Mouse (Mus musculus): Measurements from ENCODE around the gene Rab10. TPM values are rescaled to one million over a fixed set of nuclear protein-coding genes. Genes with fewer than 3 reads are reported as not detected.

The Rab10 gene
- polyA plus RNA-seq, 1 experiment = 93.9 TPM

DNA sequence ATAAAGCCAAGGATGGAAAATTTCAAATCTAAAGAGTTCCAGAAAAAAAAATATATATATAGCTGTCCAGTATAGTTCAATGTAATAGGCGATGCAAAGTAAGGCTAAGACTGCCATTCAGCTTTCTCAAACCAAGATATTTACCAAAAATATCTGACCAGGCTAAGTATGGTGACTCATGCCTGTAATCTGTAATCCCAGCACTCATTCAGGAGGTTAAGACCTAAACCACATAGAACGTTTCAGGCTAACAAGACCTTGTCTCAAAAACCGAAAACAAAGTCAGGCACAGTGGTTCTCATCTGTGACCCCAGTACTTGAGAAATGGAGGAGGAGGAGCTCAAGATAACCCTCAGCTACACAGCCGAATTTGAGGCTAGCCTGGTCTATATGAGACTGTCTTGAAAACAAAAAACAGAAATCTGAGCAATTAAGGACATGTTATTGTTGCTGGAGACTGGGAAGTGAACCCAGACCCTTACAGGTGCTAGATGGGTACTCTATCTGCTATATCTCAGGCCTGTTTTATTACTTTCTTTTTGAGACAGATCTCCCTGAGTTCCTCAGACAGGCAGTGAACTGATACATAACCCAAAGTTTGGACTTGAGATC is 25.8 kb downstream of the Rab10 start:
- no peaks in the 10 kb centered on the region for H3K27me3 ChIP-seq (ENCODE audit: control insufficient read depth, insufficient read depth, low read length, poor library complexity, severe bottlenecking)
- peaks cover 1% of the 10 kb centered on the region for H3K4me1 ChIP-seq (ENCODE audit: control insufficient read depth, insufficient read depth, low read length)
- no peaks in the 10 kb centered on the region for H3K36me3 ChIP-seq (ENCODE audit: control insufficient read depth, insufficient read depth, low read length, poor library complexity, severe bottlenecking)
- no peak overlapping the region for H3K27ac ChIP-seq (ENCODE audit: insufficient read depth, low read length)
- H3K4me3 ChIP-seq (ENCODE audit: low read depth, low read length) = no peak overlapping the region
- no peak overlapping the region for H3K9ac ChIP-seq (ENCODE audit: low read depth, poor library complexity, severe bottlenecking)
- TF ChIP-seq CTCF (IDR thresholded peaks at IDR 0.05; ENCODE audit: low read depth, low read length) (no peak), POLR2A (IDR thresholded peaks at IDR 0.05; ENCODE audit: insufficient read depth, low read length) (no peak), EP300 (IDR thresholded peaks at IDR 0.05; ENCODE audit: insufficient read depth, low read depth, low read length) (no peak)
- H3K9me3 ChIP-seq (replicated peaks; ENCODE audit: control insufficient read depth, insufficient read depth, low read length, poor library complexity, severe bottlenecking) = no peaks in the 10 kb centered on the region

DNA sequence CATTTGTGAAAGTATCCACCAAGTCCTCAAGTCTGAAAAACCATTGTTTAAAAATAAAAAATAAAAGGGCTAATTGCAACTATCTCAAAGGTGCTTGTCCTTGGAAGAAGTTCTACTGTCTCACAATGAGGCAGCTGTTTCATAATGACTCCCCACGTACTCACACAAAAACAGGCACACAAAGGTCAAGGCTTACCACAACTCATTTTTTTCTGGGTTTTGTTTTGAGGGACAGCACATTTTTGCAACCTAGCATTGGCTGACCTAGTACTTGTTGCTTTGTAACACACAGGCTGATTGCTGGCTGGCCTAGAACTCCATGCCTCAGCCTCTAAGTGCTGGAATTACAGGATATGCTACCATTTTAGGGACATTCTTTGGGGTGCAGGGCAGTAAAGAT is 26.8 kb downstream of the Rab10 start:
- H3K27ac ChIP-seq (ENCODE audit: insufficient read depth, low read length) = no peak overlapping the region
- no peaks in the 10 kb centered on the region for H3K4me1 ChIP-seq (ENCODE audit: control insufficient read depth, insufficient read depth, low read length)
- H3K27me3 ChIP-seq (ENCODE audit: control insufficient read depth, insufficient read depth, low read length, poor library complexity, severe bottlenecking) = no peaks in the 10 kb centered on the region
- no peak for TF ChIP-seq POLR2A (IDR thresholded peaks at IDR 0.05; ENCODE audit: insufficient read depth, low read length)
- no peak for TF ChIP-seq EP300 (IDR thresholded peaks at IDR 0.05; ENCODE audit: insufficient read depth, low read depth, low read length)
- TF ChIP-seq CTCF (IDR thresholded peaks at IDR 0.05; ENCODE audit: low read depth, low read length) = no peak
- H3K36me3 ChIP-seq (ENCODE audit: control insufficient read depth, insufficient read depth, low read length, poor library complexity, severe bottlenecking) = no peaks in the 10 kb centered on the region
- H3K4me3 ChIP-seq (ENCODE audit: low read depth, low read length) = no peak overlapping the region
- no peak overlapping the region for H3K9ac ChIP-seq (ENCODE audit: low read depth, poor library complexity, severe bottlenecking)
- no peaks in the 10 kb centered on the region for H3K9me3 ChIP-seq (replicated peaks; ENCODE audit: control insufficient read depth, insufficient read depth, low read length, poor library complexity, severe bottlenecking)

GRCm38 (mm10) chr12:3282520-3282919 is 27.2 kb downstream of the Rab10 start:
- Histone ChIP-seq H3K27me3 (ENCODE audit: control insufficient read depth, insufficient read depth, low read length, poor library complexity, severe bottlenecking) (no peaks in the 10 kb centered on the region), H3K4me1 (ENCODE audit: control insufficient read depth, insufficient read depth, low read length) (no peaks in the 10 kb centered on the region), H3K9ac (ENCODE audit: low read depth, poor library complexity, severe bottlenecking) (no peak overlapping the region), H3K9me3 (replicated peaks; ENCODE audit: control insufficient read depth, insufficient read depth, low read length, poor library complexity, severe bottlenecking) (no peaks in the 10 kb centered on the region), H3K27ac (ENCODE audit: insufficient read depth, low read length) (no peak overlapping the region), H3K36me3 (ENCODE audit: control insufficient read depth, insufficient read depth, low read length, poor library complexity, severe bottlenecking) (no peaks in the 10 kb centered on the region), H3K4me3 (ENCODE audit: low read depth, low read length) (no peak overlapping the region)
- TF ChIP-seq EP300 (IDR thresholded peaks at IDR 0.05; ENCODE audit: insufficient read depth, low read depth, low read length) = no peak
- no peak for TF ChIP-seq POLR2A (IDR thresholded peaks at IDR 0.05; ENCODE audit: insufficient read depth, low read length)
- TF ChIP-seq CTCF (IDR thresholded peaks at IDR 0.05; ENCODE audit: low read depth, low read length) = no peak

- TF ChIP-seq POLR2A (IDR thresholded peaks at IDR 0.05; ENCODE audit: insufficient read depth, low read length) (no peak), CTCF (IDR thresholded peaks at IDR 0.05; ENCODE audit: low read depth, low read length) (no peak), EP300 (IDR thresholded peaks at IDR 0.05; ENCODE audit: insufficient read depth, low read depth, low read length) (no peak)
- no peak overlapping the region for H3K27ac ChIP-seq (ENCODE audit: insufficient read depth, low read length)
- no peaks in the 10 kb centered on the region for H3K9me3 ChIP-seq (replicated peaks; ENCODE audit: control insufficient read depth, insufficient read depth, low read length, poor library complexity, severe bottlenecking)
- H3K4me1 ChIP-seq (ENCODE audit: control insufficient read depth, insufficient read depth, low read length) = no peaks in the 10 kb centered on the region
- H3K4me3 ChIP-seq (ENCODE audit: low read depth, low read length) = no peak overlapping the region
- no peak overlapping the region for H3K9ac ChIP-seq (ENCODE audit: low read depth, poor library complexity, severe bottlenecking)
- no peaks in the 10 kb centered on the region for H3K27me3 ChIP-seq (ENCODE audit: control insufficient read depth, insufficient read depth, low read length, poor library complexity, severe bottlenecking)
- no peaks in the 10 kb centered on the region for H3K36me3 ChIP-seq (ENCODE audit: control insufficient read depth, insufficient read depth, low read length, poor library complexity, severe bottlenecking)
Measured at GRCm38 (mm10) chr12:3278880-3279339, 30.9 kb downstream of the Rab10 start.

DNA sequence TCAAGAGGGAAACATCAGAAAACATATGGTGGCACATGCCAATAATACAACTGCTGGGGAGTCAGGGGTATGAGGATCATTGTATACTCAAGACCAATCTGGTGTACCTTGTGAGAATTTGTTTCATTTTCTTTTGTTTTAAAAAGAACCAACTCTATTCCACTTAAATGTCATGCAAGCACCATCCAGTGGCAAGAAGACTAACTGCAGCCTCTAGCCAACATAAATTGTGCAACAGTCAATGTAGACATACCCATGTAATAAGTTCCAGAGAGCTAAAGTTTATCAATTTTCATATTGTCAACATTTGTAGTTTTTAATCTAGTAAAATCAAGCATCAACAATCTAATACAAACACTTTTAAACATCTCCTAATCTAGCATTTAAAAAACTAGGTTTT is 39.0 kb downstream of the Rab10 start:
- no peaks in the 10 kb centered on the region for H3K36me3 ChIP-seq (ENCODE audit: control insufficient read depth, insufficient read depth, low read length, poor library complexity, severe bottlenecking)
- H3K27me3 ChIP-seq (ENCODE audit: control insufficient read depth, insufficient read depth, low read length, poor library complexity, severe bottlenecking) = no peaks in the 10 kb centered on the region
- H3K9me3 ChIP-seq (replicated peaks; ENCODE audit: control insufficient read depth, insufficient read depth, low read length, poor library complexity, severe bottlenecking) = no peaks in the 10 kb centered on the region
- TF ChIP-seq EP300 (IDR thresholded peaks at IDR 0.05; ENCODE audit: insufficient read depth, low read depth, low read length) (no peak), POLR2A (IDR thresholded peaks at IDR 0.05; ENCODE audit: insufficient read depth, low read length) (no peak), CTCF (IDR thresholded peaks at IDR 0.05; ENCODE audit: low read depth, low read length) (no peak)
- no peak overlapping the region for H3K9ac ChIP-seq (ENCODE audit: low read depth, poor library complexity, severe bottlenecking)
- H3K4me1 ChIP-seq (ENCODE audit: control insufficient read depth, insufficient read depth, low read length) = no peaks in the 10 kb centered on the region
- H3K4me3 ChIP-seq (ENCODE audit: low read depth, low read length) = no peak overlapping the region
- H3K27ac ChIP-seq (ENCODE audit: insufficient read depth, low read length) = no peak overlapping the region

DNA sequence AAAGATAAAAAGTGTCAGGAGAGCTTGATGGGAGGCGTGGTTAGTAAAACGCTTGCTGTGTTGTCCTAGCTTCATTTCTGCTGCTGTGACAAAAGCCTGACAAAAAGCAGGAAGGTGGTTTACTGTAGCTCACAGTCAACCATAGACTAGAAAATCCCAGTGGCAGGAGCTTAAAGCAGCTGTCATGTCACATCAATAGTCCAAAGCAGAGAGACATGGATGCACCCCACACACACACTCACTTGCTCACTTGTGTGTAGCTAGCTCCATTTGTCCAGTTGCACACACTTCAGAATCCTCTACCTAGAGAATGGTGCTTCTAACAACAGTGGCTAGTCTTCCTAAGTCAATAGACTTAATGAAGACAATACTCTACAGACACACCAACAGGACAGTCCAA is 42.4 kb downstream of the Rab10 start:
- Histone ChIP-seq H3K4me3 (ENCODE audit: low read depth, low read length) (no peak overlapping the region), H3K4me1 (ENCODE audit: control insufficient read depth, insufficient read depth, low read length) (no peaks in the 10 kb centered on the region), H3K9me3 (replicated peaks; ENCODE audit: control insufficient read depth, insufficient read depth, low read length, poor library complexity, severe bottlenecking) (no peaks in the 10 kb centered on the region), H3K27me3 (ENCODE audit: control insufficient read depth, insufficient read depth, low read length, poor library complexity, severe bottlenecking) (no peaks in the 10 kb centered on the region), H3K27ac (ENCODE audit: insufficient read depth, low read length) (no peak overlapping the region), H3K36me3 (ENCODE audit: control insufficient read depth, insufficient read depth, low read length, poor library complexity, severe bottlenecking) (peaks cover 2% of the 10 kb centered on the region; the same call in 1 of the 2 replicates), H3K9ac (ENCODE audit: low read depth, poor library complexity, severe bottlenecking) (no peak overlapping the region)
- no peak for TF ChIP-seq CTCF (IDR thresholded peaks at IDR 0.05; ENCODE audit: low read depth, low read length)
- no peak for TF ChIP-seq EP300 (IDR thresholded peaks at IDR 0.05; ENCODE audit: insufficient read depth, low read depth, low read length)
